Mouse (Mus musculus): ENCODE results near the gene Xpo5. TPM values are rescaled to one million over a fixed set of nuclear protein-coding genes. Genes with fewer than 3 reads are reported as not detected.

Gene Xpo5
- 34.6 and 35.5 TPM in 2 replicates for polyA plus RNA-seq (2015; fragmentation: Nextera tagmentation; extraction: Ambion mirVana)

DNA sequence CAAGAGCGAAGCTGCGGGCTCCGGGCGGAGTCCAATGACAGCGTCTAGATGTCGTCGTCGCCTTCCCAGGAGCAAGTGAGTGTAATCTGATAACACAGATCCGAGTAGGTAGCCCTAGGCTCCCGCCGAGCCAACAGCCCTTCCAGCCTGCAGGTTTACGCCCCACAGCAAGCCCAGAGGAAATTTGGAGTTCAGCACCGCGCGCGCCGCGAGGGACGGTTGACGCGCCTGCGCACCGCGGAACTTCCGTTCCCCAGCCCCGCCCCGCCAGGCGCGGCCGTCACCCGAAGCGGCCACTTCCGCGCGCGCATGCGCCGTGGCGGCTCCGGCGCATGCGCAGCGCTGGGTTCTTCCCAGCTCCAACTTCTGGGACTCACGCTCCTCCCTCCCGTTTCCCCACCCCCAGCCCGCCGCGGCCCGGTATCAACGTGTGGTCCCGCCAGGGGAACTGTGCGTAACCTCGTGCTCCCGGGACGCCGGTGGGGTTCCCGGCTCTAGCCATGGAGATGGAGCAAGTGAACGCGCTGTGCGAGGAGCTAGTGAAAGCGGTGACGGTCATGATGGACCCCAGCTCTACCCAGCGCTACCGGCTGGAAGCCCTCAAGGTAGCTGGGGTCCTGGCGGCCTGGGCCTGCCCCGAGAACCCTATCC, at the start of gene Xpo5, which contains the start of gene Polh:
TSS of gene Xpo5 (plus strand) at position 362 of the 651 bp plus-strand sequence.
TSS of gene Polh (minus strand) at position 225 of the 651 bp plus-strand sequence.
- H3K4me2 ChIP-seq, result peak within 1 kb of the TSS; percentile 80
- H3K9me3 ChIP-seq, result no peaks in the 10 kb centered on the region
- peak within 1 kb of the TSS; percentile 85 for H3K27ac ChIP-seq
- H3K9ac ChIP-seq, result peak within 1 kb of the TSS; percentile 79
- peak; percentile 96 for ATAC-seq (ENCODE audit: borderline replicate concordance, extremely low read depth, low FRiP score, low TSS enrichment)
- peak within 1 kb of the TSS; percentile 74 for H3K4me3 ChIP-seq
- under 1% methylated on average over 61 of the region's 66 CpGs for WGBS
- H3K36me3 ChIP-seq, result peaks cover 34% of the 10 kb centered on the region
- peaks cover 28% of the 10 kb centered on the region for H3K4me1 ChIP-seq
- H3K27me3 ChIP-seq, result no peaks in the 10 kb centered on the region

DNA sequence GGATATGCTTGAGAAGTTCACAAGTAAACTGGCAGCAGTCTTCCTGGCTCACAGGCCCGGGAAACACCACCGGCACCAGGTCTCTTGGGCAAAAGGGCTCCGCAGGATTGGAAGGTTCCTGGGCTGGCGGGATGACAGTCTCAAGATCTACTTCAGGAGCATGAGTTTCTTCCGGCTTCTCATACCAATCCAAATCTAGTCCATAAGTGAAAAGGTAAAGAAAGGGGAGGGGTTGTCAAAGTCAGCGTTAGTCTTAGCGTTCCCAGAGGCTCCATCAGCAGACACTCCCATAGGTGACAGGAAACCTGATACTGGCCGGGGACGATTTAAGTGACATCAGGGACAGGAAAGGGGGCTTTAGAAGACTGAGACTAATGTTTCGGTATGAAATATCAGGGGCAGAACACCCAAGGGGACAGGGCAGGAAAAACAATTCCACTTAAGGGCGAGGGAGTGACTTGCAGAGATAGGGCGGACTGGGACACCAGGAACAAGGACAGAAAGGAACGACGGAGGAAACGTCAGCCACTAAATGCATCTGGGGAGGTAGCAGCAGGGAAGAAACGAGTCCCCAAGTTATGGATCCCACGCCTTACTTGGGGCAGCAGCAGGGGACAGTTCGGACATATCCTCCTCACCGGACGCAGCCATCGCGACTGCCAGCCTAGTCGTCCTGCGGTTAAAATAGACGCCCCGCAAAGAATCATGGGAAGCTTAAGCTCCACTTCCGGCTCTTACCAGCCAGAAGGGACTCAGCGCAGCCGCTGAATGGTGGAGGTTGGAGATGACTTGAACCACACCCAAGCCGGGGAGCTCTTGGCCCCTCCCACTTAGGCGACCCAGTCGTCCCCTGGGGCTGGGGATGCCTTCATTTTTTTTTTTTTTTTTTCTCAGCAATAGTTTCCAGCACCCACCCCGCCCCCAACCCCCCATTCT, 49.5 kb upstream of the Xpo5 start, which contains the start of gene Mad2l1bp:
TSS of gene Mad2l1bp (minus strand) at position 707 of the 936 bp plus-strand sequence.
- Histone ChIP-seq H3K27me3 (no peaks in the 10 kb centered on the region), H3K4me1 (peaks cover 20% of the 10 kb centered on the region), H3K27ac (peak within 1 kb of the TSS; percentile 90), H3K36me3 (peaks cover 10% of the 10 kb centered on the region), H3K4me3 (peak within 1 kb of the TSS; percentile 73), H3K9ac (peak within 1 kb of the TSS; percentile 82), H3K9me3 (no peaks in the 10 kb centered on the region), H3K4me2 (peak within 1 kb of the TSS; percentile 85)
- peak; percentile 87 for ATAC-seq (ENCODE audit: borderline replicate concordance, extremely low read depth, low FRiP score, low TSS enrichment)
- 3% methylated on average over 33 of the region's 33 CpGs for WGBS

DNA sequence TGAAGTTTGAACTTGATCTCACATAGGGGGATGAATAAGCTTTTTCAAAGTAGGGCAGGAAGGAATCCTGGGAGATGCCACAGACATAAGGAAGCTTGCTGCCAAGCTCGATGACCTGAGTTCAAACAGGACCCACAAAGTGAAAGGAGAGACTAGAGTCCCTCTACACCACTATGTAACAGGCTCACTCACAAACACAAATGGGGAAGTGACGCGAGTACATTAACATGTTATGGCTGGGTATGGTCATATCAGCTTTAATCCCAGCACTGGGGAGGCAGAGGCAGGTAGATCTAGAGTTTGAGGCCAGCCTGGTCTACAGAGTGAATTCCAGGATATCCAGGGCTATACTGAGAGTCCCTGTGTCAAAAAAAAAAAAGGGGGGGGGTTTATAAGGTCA, 48.2 kb upstream of the Xpo5 start:
- H3K4me2 ChIP-seq, result no peak overlapping the region
- no peaks in the 10 kb centered on the region for H3K27me3 ChIP-seq
- no peak overlapping the region for H3K4me3 ChIP-seq
- no peak for ATAC-seq (ENCODE audit: borderline replicate concordance, extremely low read depth, low FRiP score, low TSS enrichment)
- H3K9ac ChIP-seq, result no peak overlapping the region
- no peaks in the 10 kb centered on the region for H3K9me3 ChIP-seq
- peak overlapping the region; percentile 90; the same call in 1 of the 2 replicates for H3K27ac ChIP-seq
- peaks cover 23% of the 10 kb centered on the region for H3K4me1 ChIP-seq
- H3K36me3 ChIP-seq, result no peaks in the 10 kb centered on the region
- WGBS, result 79% methylated on average over 3 of the region's 3 CpGs

DNA sequence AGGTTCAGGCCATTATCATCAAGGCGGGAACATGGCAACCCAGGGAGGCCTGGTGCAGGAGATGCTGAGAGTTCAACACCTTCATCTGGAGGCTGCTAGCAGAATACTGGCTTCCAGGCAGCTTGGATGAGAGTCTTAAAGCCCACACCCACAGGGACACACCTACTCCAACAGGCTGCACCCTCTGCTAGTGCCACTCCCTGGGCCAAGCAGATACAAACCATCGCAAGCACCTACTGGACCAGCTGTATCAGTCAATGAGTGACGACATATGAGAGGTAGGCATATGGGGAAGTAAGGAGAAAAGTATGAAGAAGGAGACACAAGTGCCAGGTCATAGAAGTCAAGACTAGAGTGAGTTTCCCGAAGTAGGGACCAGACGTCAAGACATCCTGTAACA, 45.9 kb upstream of the Xpo5 start:
- Histone ChIP-seq H3K27me3 (no peaks in the 10 kb centered on the region), H3K9ac (no peak overlapping the region), H3K9me3 (no peaks in the 10 kb centered on the region), H3K4me2 (no peak overlapping the region), H3K36me3 (no peaks in the 10 kb centered on the region), H3K4me1 (peaks cover 27% of the 10 kb centered on the region), H3K4me3 (no peak overlapping the region), H3K27ac (no peak overlapping the region)
- WGBS, result 66% methylated on average over 5 of the region's 5 CpGs
- ATAC-seq (ENCODE audit: borderline replicate concordance, extremely low read depth, low FRiP score, low TSS enrichment), result no peak

DNA sequence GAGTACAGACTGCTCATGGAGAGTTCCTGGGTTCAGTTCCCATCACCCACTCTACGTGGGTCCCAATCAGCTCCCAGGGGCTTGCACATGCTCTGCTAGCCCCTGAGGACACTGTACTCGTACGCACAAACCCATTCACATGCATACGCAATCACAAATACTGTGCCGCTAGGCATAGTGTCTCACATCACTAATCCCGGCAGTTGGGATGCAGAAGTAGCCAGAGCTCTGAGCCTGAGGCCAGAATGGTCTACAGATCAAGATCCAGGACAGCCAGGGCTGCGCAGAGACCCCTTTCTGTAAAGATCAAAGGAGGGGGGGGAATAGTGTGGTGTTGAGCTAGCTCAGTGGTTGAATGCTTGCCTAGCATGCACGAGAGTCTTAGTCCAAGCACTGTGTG, 45.5 kb upstream of the Xpo5 start:
- 88% methylated on average over 8 of the region's 8 CpGs for WGBS

DNA sequence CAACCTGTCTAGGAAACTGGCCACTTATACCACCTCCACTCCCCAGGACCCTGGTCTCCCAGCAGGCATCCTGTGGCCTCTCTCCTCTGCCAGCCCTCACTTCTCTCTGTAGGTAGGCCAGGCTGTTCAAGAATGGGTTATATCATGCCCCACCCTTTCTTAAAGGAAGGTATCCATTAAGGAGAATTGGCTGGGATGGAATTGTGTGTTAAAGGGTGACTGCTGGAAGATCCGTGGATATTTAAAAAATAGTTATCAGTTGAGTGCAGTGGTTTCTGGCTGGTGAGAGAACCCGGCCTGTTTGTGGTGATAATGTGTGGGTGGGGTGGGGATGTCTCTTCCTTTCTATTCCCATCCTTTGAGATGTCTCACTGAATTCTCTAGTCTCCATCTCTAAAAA, 43.3 kb upstream of the Xpo5 start:
- H3K4me3 ChIP-seq, result no peak overlapping the region; the same call in 1 of the 2 replicates
- 0 out of 2 replicates have a peak overlapping the region, but pooled peaks have one; percentile 28 for H3K9ac ChIP-seq
- peaks cover 30% of the 10 kb centered on the region for H3K4me1 ChIP-seq
- H3K4me2 ChIP-seq, result peak overlapping the region; percentile 83
- H3K27me3 ChIP-seq, result no peaks in the 10 kb centered on the region
- H3K27ac ChIP-seq, result peak overlapping the region; percentile 92; the same call in 1 of the 2 replicates
- 48% methylated on average over 2 of the region's 2 CpGs for WGBS
- ATAC-seq (ENCODE audit: borderline replicate concordance, extremely low read depth, low FRiP score, low TSS enrichment), result no peak
- H3K36me3 ChIP-seq, result peaks cover 3% of the 10 kb centered on the region; the same call in 1 of the 2 replicates
- no peaks in the 10 kb centered on the region for H3K9me3 ChIP-seq

More for the DNA sequence above, 45.5 kb upstream of the Xpo5 start:
- ATAC-seq (ENCODE audit: borderline replicate concordance, extremely low read depth, low FRiP score, low TSS enrichment), result no peak
- no peaks in the 10 kb centered on the region for H3K36me3 ChIP-seq
- no peak overlapping the region for H3K9ac ChIP-seq
- H3K27ac ChIP-seq, result no peak overlapping the region
- H3K4me2 ChIP-seq, result no peak overlapping the region
- no peak overlapping the region for H3K4me3 ChIP-seq
- H3K9me3 ChIP-seq, result no peaks in the 10 kb centered on the region
- no peaks in the 10 kb centered on the region for H3K27me3 ChIP-seq
- peaks cover 30% of the 10 kb centered on the region for H3K4me1 ChIP-seq

DNA sequence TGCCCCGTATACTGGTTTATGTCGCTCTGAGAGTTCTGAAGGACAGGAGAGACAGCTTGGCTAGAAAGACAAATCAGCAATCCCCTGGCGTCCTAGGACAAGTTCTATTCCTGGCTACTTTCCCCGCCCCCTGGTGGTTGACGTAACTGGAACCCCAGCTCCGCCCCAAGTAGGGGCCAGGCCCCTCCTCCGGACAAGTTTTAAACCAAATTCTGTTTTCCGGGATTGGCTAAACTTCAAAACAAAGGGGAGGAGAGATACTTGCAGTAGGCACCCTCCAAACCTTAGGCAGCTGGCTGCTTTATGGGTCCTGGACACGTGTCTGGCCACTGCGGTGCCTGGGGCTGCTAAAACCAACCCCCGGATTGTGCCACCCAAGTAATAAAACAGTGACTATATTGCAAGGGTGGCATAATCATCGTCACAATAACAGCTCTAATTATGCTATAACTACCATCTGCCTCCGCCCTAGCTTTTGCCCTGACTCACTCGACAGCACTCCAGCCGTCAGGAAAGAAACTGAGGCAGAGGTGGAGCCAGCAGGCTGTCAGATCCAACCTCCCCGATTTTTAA, 42.4 kb upstream of the Xpo5 start:
- H3K27ac ChIP-seq, result peak overlapping the region; percentile 92
- H3K4me2 ChIP-seq, result peak overlapping the region; percentile 83
- peak overlapping the region; percentile 68 for H3K4me3 ChIP-seq
- H3K27me3 ChIP-seq, result no peaks in the 10 kb centered on the region
- peaks cover 28% of the 10 kb centered on the region for H3K4me1 ChIP-seq
- peak; percentile 80 for ATAC-seq (ENCODE audit: borderline replicate concordance, extremely low read depth, low FRiP score, low TSS enrichment)
- no peaks in the 10 kb centered on the region for H3K9me3 ChIP-seq
- under 1% methylated on average over 16 of the region's 16 CpGs for WGBS
- peak overlapping the region; percentile 48 for H3K9ac ChIP-seq
- peaks cover 13% of the 10 kb centered on the region for H3K36me3 ChIP-seq

DNA sequence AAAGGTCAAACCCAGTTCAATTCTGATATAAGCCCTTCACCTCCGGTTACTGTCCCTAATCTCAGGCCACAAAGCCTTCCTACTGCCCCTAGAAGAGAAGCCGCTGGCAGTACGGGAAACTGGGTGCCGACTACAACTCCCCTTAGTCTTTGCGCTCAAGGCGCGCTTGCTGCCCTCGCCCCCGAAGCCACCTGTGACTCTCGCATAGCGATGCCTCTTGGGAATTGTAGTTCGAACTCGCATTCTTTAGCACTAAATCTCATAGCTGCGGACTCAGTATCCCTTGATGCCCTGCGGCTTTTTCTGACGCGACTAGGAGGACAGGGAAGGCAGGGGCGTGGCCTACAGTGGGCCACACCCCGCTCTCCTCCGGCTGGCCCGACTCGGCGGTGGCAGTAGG, 41.9 kb upstream of the Xpo5 start, which contains the start of gene Gtpbp2:
TSS of gene Gtpbp2 (plus strand) at position 347 of the 400 bp plus-strand sequence.
- Histone ChIP-seq H3K9me3 (no peaks in the 10 kb centered on the region), H3K27me3 (no peaks in the 10 kb centered on the region), H3K27ac (peak within 1 kb of the TSS; percentile 92), H3K4me3 (peak within 1 kb of the TSS; percentile 68), H3K9ac (peak within 1 kb of the TSS; percentile 76), H3K36me3 (peaks cover 18% of the 10 kb centered on the region), H3K4me2 (peak within 1 kb of the TSS; percentile 83), H3K4me1 (peaks cover 28% of the 10 kb centered on the region)
- WGBS, result under 1% methylated on average over 23 of the region's 23 CpGs
- peak; percentile 95 for ATAC-seq (ENCODE audit: borderline replicate concordance, extremely low read depth, low FRiP score, low TSS enrichment)

DNA sequence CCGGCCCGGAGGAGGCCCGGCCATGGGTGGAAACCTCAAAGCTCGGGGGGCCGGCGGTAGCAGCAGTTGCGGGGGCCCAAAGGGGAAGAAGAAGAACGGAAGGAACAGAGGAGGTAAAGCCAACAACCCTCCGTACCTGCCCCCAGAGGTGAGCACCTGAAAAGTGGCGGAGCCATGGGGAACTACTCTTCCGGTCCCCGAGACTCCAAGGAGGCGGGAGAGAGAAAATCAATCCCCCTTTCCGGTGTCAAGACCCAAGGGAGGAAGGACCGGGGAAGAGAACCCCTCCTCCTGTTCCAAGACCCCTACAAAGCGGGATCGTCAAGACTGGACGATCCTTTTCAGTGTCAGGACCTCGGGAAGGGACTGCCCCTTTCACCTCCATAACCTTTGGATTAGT, 41.4 kb upstream of the Xpo5 start:
- ATAC-seq (ENCODE audit: borderline replicate concordance, extremely low read depth, low FRiP score, low TSS enrichment), result 0 out of 2 replicates have a peak, but pooled peaks have one; percentile 2
- peak overlapping the region; percentile 76 for H3K9ac ChIP-seq
- H3K36me3 ChIP-seq, result peaks cover 23% of the 10 kb centered on the region
- H3K27ac ChIP-seq, result peak overlapping the region; percentile 82
- H3K4me1 ChIP-seq, result peaks cover 28% of the 10 kb centered on the region
- H3K9me3 ChIP-seq, result no peaks in the 10 kb centered on the region
- under 1% methylated on average over 19 of the region's 19 CpGs for WGBS
- peak overlapping the region; percentile 68 for H3K4me3 ChIP-seq
- H3K27me3 ChIP-seq, result no peaks in the 10 kb centered on the region
- H3K4me2 ChIP-seq, result peak overlapping the region; percentile 65

- peak overlapping the region; percentile 65 for H3K4me2 ChIP-seq
- no peaks in the 10 kb centered on the region for H3K27me3 ChIP-seq
- peak overlapping the region; percentile 68 for H3K4me3 ChIP-seq
- no peak for ATAC-seq (ENCODE audit: borderline replicate concordance, extremely low read depth, low FRiP score, low TSS enrichment)
- H3K9ac ChIP-seq, result peak overlapping the region; percentile 76
- 46% methylated on average over 9 of the region's 9 CpGs for WGBS
- peaks cover 28% of the 10 kb centered on the region for H3K4me1 ChIP-seq
- H3K36me3 ChIP-seq, result peaks cover 28% of the 10 kb centered on the region
- no peaks in the 10 kb centered on the region for H3K9me3 ChIP-seq
- peak overlapping the region; percentile 82 for H3K27ac ChIP-seq
These were observed 40.9 kb upstream of the Xpo5 start for GRCm38 (mm10) chr17:46161710-46162109.

GRCm38 (mm10) chr17:46162551-46162950, 40.0 kb upstream of the Xpo5 start:
- no peak overlapping the region for H3K9ac ChIP-seq
- 75% methylated on average over 7 of the region's 7 CpGs for WGBS
- H3K4me3 ChIP-seq, result peak overlapping the region; percentile 68
- H3K9me3 ChIP-seq, result no peaks in the 10 kb centered on the region
- peak overlapping the region; percentile 57; the same call in 1 of the 2 replicates for H3K27ac ChIP-seq
- peaks cover 36% of the 10 kb centered on the region for H3K36me3 ChIP-seq
- H3K4me1 ChIP-seq, result peaks cover 28% of the 10 kb centered on the region
- no peaks in the 10 kb centered on the region for H3K27me3 ChIP-seq
- no peak for ATAC-seq (ENCODE audit: borderline replicate concordance, extremely low read depth, low FRiP score, low TSS enrichment)
- peak overlapping the region; percentile 65 for H3K4me2 ChIP-seq
